Mouse (Mus musculus): ENCODE measurements at regions not wholly inside any gene's neighbourhood (a gene's known extent, or its start where the extent isn't known, plus 50 kb on each side); places are given as distances from the start of the nearest gene placed in this dataset.

GRCm38 (mm10) chr3:41132889-41133288, 50.0 kb upstream of the Pgrmc2 start:
- TF ChIP-seq CTCF (IDR thresholded peaks at IDR 0.05; ENCODE audit: low read depth, low read length) (no peak), EP300 (IDR thresholded peaks at IDR 0.05; ENCODE audit: insufficient read depth, low read depth, low read length) (no peak), POLR2A (IDR thresholded peaks at IDR 0.05; ENCODE audit: insufficient read depth, low read length) (no peak)
